Mouse (Mus musculus) bone marrow, adult 2 months (tissue): Measurements from ENCODE around the gene Zdhhc4. TPM values are rescaled to one million over a fixed set of nuclear protein-coding genes. Genes with fewer than 3 reads are reported as not detected.
A peak's percentile ranks its signal among the peaks of the same experiment; 100 is the strongest.

Source experiments
- H3K27ac ChIP-seq: fragments of 200-500 bp; 2 replicates; pipeline ENCODE4 v1.5.1; 2012; ENCODE audit warnings: low read depth, mild to moderate bottlenecking, control low read depth, inconsistent platforms, low read length; ENCODE audit not compliant: control insufficient read depth, poor library complexity, insufficient read depth
- H3K4me1 ChIP-seq: fragments of 200-500 bp; 2 replicates; pipeline ENCODE4 v1.6.1; 2011; ENCODE audit warnings: low read length; ENCODE audit not compliant: control insufficient read depth, insufficient read depth
- H3K4me3 ChIP-seq: fragments of 200-500 bp; replicated peaks from 2 replicates; pipeline ENCODE3; 2011; ENCODE audit warnings: mild to moderate bottlenecking, low read depth, low read length, control low read depth; ENCODE audit not compliant: control insufficient read depth
- CTCF ChIP-seq: fragments of 200-500 bp; IDR thresholded peaks from 2 replicates; pipeline ENCODE4 v1.5.1; 2011; ENCODE audit warnings: low read length, control low read depth; ENCODE audit not compliant: control insufficient read depth, insufficient read depth
- POLR2A ChIP-seq: fragments of 200-500 bp; IDR thresholded peaks from 2 replicates; pipeline ENCODE4 v1.6.1; 2011; ENCODE audit warnings: low read depth, mild to moderate bottlenecking, control low read depth, low read length, borderline replicate concordance; ENCODE audit not compliant: control insufficient read depth
- WGBS: fragments of 180-500 bp; shearing (Covaris S2); methylation state at CpG from one replicate; pipeline ENCODE4 v1.1.7; 2018; 5-methylcytosine and 5-hydroxymethylcytosine counted together
- polyA plus RNA-seq: library from polyadenylated mRNA; stranded (reverse); fragments of >200 nt; gene quantifications from 2 replicates; pipeline ENCODE4 v1.2.4, GENCODE M21; 2011; ENCODE audit warnings: low replicate concordance; ENCODE audit not compliant: missing spikeins, insufficient read depth, insufficient read length

Zdhhc4 gene
- polyA plus RNA-seq, 1 experiment, result 33.2 TPM

DNA sequence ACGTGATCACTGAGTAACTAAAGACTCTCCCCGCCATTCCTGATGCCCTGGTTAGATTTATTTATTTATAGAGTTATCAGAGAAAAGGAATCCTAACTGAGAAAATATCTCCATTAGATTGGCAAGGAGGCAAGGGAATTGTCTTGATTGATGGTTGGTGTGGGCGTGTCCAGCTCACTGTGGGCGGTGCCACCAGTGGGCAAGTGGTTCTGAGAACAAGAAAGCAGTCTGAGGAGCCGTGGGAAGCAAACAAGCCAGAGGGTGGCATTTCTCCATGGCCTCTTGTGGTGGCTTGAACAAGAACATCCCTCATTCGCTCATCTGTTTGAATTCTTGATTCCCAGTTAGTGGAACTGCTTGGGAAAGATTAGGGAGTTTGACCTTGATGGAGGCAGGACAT, 10.5 kb upstream of the Zdhhc4 start:
- Histone ChIP-seq H3K4me3 (no peak overlapping the region), H3K4me1 (no peaks in the 10 kb centered on the region; the same call in 1 of the 2 replicates), H3K27ac (no peak overlapping the region)
- WGBS, result 45% methylated on average over 6 of the region's 6 CpGs
- TF ChIP-seq POLR2A (no peak), CTCF (no peak)

DNA sequence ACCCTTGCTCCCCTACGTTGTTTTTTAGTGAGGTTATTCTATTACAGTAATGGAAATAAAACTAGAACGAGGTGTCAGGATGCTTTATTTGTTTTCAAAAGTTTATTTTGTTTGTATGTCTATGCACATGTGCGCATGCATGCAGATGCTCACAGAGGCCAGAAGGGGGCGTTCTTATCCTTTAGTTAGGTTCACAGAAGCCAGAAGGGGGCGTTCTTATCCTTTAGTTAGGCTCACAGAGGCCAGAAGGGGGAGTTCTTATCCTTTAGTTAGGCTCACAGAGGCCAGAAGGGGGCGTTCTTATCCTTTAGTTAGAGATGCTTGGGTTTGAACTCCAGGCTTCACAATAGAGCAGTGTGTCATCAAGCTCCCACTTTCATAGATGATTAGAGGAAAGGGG, 7.5 kb upstream of the Zdhhc4 start:
- no peaks in the 10 kb centered on the region; the same call in 1 of the 2 replicates for H3K4me1 ChIP-seq
- 63% methylated on average over 6 of the region's 6 CpGs for WGBS
- TF ChIP-seq POLR2A, result no peak
- TF ChIP-seq CTCF, result no peak

DNA sequence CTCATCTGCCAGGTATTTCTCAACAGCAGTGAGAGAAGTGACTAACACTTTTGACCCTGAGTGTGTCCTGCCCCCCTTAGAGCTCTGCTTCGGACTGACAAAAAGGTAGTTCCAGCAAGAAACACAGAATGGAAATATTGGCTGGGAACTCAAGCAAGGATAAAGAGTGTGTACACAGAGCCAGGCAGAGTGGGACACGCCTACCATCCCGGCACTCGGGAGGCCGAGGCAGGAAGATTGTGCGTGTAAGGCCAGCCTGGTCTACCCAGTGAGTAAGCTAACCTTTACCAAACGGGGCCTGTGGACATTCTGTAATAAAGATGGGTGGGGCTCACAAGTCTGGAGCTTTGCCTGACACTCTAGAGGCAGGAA, 6.0 kb upstream of the Zdhhc4 start:
- no peak overlapping the region for H3K27ac ChIP-seq
- no peak overlapping the region for H3K4me3 ChIP-seq
- no peaks in the 10 kb centered on the region; the same call in 1 of the 2 replicates for H3K4me1 ChIP-seq
- 54% methylated on average over 7 of the region's 7 CpGs for WGBS
- TF ChIP-seq POLR2A, result no peak
- no peak for TF ChIP-seq CTCF

More for the DNA sequence above, 7.5 kb upstream of the Zdhhc4 start:
- Histone ChIP-seq H3K4me3 (no peak overlapping the region), H3K27ac (no peak overlapping the region)

DNA sequence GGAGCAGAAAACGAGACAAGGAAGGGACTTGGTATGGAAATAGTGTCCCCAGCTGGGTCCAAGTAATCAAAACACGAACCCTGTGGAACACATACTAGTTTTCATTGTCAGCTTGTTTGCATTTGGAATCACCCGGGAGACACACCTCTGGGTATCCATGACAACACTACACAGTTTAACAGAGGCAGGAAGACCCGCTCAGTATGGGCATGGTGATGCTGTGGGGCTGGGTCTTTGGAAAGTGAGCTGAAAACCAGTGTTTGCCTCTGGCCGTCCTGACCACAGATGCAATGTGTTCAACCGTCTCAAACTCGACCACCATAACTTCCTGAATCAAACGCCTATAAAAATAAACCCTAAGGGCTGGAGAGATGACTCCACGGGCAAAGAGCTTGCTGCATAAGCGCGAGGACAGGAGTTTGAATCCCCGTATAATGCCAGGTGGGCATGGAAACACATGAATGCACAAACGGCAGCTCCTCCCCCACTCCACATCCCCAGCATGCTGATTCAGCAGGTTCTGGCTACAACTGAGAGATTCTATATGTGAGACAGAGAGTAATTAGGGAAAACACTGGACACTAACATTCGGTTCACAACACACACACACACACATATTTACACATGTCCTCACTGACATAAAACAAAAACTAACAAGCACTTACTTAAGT, 5.5 kb upstream of the Zdhhc4 start:
- WGBS, result 26% methylated on average over 14 of the region's 14 CpGs
- H3K27ac ChIP-seq, result no peak overlapping the region
- no peak overlapping the region for H3K4me3 ChIP-seq
- TF ChIP-seq POLR2A (no peak), CTCF (no peak)
- no peaks in the 10 kb centered on the region; the same call in 1 of the 2 replicates for H3K4me1 ChIP-seq

DNA sequence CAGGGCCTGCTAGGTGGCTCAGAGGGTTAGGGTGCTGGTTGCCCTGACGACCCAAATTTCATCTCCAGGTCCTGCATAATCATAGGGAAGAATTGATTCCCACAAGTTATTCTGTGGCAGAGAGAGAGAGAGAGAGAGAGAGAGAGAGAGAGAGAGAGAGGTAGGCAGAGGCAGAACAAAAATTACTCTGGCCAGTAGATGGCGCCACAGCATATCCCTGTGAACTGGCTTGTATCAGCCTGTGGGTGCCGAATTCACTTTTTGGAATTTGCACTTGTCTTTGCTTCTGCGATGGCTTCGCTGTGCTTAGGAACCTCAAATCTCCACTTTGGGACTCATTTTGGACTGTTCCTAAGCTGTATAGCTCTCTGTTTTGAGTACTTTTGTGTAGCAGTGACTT, 4.8 kb upstream of the Zdhhc4 start:
- Histone ChIP-seq H3K4me1 (no peaks in the 10 kb centered on the region; the same call in 1 of the 2 replicates), H3K27ac (no peak overlapping the region), H3K4me3 (peak overlapping the region; percentile 10)
- TF ChIP-seq CTCF (peak; percentile 72), POLR2A (no peak)
- WGBS, result 4% methylated on average over 5 of the region's 5 CpGs

DNA sequence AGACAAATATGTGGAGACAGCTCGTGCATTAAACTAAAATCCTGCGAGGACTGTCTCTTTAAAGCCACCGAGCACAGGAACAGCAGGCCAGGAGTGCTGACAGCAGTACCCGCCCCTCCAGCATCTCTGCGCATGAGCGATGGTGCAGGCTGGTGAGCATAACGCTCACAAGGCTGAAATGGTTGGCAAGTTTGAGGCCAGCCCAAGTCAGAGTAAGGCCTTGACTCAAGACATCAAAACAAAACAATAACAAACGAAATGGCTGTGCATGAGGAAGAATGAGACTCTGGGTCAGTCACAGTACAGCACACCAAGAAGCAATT, 11.8 kb downstream of the Zdhhc4 start:
- WGBS, result 75% methylated on average over 8 of the region's 8 CpGs
- Histone ChIP-seq H3K4me3 (no peak overlapping the region), H3K4me1 (peaks cover 2% of the 10 kb centered on the region), H3K27ac (no peak overlapping the region)
- no peak for TF ChIP-seq POLR2A
- no peak for TF ChIP-seq CTCF

DNA sequence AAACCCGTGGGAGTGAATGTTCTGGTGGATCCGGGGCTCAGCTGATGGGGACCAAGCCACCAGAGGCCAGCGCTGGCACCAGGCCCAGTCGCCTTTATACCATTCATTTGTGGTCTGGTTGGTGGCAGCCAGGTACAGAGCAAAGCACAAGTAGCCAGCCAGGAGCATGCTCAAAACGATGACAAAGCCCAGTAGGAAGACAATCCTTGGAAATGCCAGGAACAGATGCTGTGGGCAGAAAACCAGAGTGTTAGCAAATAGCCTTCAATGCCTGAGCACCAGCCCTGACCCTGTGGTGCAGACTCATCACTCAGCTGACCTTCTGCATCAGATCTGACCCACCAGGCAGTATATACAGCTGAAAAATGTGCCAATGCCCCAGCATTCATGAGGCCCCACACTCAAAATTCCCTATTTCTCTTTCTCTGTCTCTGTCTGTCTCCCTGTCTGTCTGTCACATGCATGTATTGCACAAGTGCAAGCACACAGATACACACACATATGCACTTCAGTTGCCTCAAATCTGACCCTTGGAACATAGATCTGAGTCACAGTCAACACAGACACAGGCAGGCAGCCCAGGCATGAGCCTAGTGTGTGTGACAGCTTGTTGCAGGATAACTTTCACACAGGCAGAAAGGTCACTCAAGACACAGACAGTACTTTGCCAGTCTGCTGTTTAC, 12.3 kb downstream of the Zdhhc4 start:
- WGBS, result 81% methylated on average over 5 of the region's 5 CpGs
- Histone ChIP-seq H3K27ac (no peak overlapping the region), H3K4me1 (peaks cover 2% of the 10 kb centered on the region), H3K4me3 (no peak overlapping the region)
- TF ChIP-seq POLR2A (no peak), CTCF (no peak)

DNA sequence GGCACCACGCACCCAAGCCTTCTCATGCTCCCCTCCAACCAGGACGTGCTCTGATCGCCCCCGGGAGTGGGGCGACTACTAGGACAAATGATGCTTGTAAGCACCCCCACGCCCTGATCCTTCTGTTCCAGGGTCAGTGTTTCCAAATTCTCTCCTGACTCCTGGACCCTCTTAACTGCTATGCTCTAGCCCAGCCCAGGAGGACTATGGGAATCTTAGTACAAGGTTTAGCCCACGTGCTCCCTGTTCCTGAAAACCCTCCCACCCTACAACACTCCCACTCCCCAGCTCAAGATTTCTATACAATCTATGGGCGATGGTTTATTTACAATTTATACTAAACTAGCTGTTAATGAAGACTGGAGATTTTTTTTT, 13.6 kb downstream of the Zdhhc4 start:
- WGBS, result 25% methylated on average over 8 of the region's 8 CpGs
- no peak for TF ChIP-seq CTCF
- TF ChIP-seq POLR2A, result no peak
- H3K27ac ChIP-seq, result no peak overlapping the region
- H3K4me1 ChIP-seq, result no peaks in the 10 kb centered on the region; the same call in none of the 2 replicates
- H3K4me3 ChIP-seq, result no peak overlapping the region
